Mouse (Mus musculus) hindbrain, postnatal 0 days (tissue): ENCODE measurements around the gene Pcbp2. TPM values are rescaled to one million over a fixed set of nuclear protein-coding genes. Genes with fewer than 3 reads are reported as not detected.

Source experiments
- ATAC-seq: fragments of 200-750 bp; cut with Nextera tagmentation; 2 replicates; pipeline ENCODE4 v1.8.0; 2017; ENCODE audit warnings: mild to moderate bottlenecking, moderate TSS enrichment, moderate library complexity
- DNase-seq: peaks from one replicate; pipeline ENCODE4 v3.0.0-alpha.2; 2015; ENCODE audit warnings: low spot score
- H3K27ac ChIP-seq: fragments of 300-500 bp; sonication (generic); 2 replicates; pipeline ENCODE4 v1.5.1; 2014; ENCODE audit warnings: mild to moderate bottlenecking
- H3K27me3 ChIP-seq: fragments of 300-500 bp; sonication (generic); 2 replicates; pipeline ENCODE4 v1.6.1; 2014; ENCODE audit warnings: low read length, mixed read lengths; ENCODE audit not compliant: insufficient read depth
- H3K36me3 ChIP-seq: fragments of 300-500 bp; sonication (generic); 2 replicates; pipeline ENCODE4 v1.6.1; 2014; ENCODE audit warnings: low read length, mixed read lengths; ENCODE audit not compliant: insufficient read depth
- H3K4me1 ChIP-seq: fragments of 300-500 bp; sonication (generic); 2 replicates; pipeline ENCODE4 v1.6.1; 2014; ENCODE audit warnings: antibody characterized with exemption, low read length, mixed read lengths; ENCODE audit not compliant: insufficient read depth
- H3K4me2 ChIP-seq: fragments of 300-500 bp; sonication (generic); 2 replicates; pipeline ENCODE4 v1.6.1; 2014; ENCODE audit warnings: low read depth, mild to moderate bottlenecking, low read length, moderate library complexity, mixed read lengths
- H3K4me3 ChIP-seq: fragments of 300-500 bp; sonication (generic); 2 replicates; pipeline ENCODE4 v1.5.1; 2014; ENCODE audit warnings: low read length
- H3K9ac ChIP-seq: fragments of 300-500 bp; sonication (generic); replicated peaks from 2 replicates; pipeline ENCODE4 v1.6.1; 2014; ENCODE audit warnings: mild to moderate bottlenecking, low read length, moderate library complexity, mixed read lengths
- H3K9me3 ChIP-seq: fragments of 300-500 bp; sonication (generic); 2 replicates; pipeline ENCODE4 v1.6.1; 2016; ENCODE audit warnings: low read length, mixed read lengths
- CTCF ChIP-seq: IDR thresholded peaks from 2 replicates; pipeline ENCODE4 v1.5.1; 2016; ENCODE audit warnings: antibody characterized with exemption, control low read depth, low read depth
- WGBS: fragments of 180-500 bp; shearing (Covaris S2); extraction: QIAGEN DNeasy Blood & Tissue Kit; methylation state at CpG from one replicate; pipeline ENCODE4 v1.1.7; 2014; 5-methylcytosine and 5-hydroxymethylcytosine counted together
- polyA plus RNA-seq: library from polyadenylated mRNA; unstranded; fragments of >200 nt; fragmentation: Nextera tagmentation; extraction: Ambion mirVana; gene quantifications from 2 replicates; pipeline ENCODE4 v1.2.1, GENCODE M21; 2015
- total RNA-seq: library from RNA; depleted of rRNA; stranded (reverse); fragments of >200 nt; gene quantifications from 2 replicates; pipeline ENCODE4 v1.2.3, GENCODE M21; 2014

Pcbp2 gene
- total and polyA plus RNA-seq, 2 experiments from 2014 or later = 104 to 151 TPM

DNA sequence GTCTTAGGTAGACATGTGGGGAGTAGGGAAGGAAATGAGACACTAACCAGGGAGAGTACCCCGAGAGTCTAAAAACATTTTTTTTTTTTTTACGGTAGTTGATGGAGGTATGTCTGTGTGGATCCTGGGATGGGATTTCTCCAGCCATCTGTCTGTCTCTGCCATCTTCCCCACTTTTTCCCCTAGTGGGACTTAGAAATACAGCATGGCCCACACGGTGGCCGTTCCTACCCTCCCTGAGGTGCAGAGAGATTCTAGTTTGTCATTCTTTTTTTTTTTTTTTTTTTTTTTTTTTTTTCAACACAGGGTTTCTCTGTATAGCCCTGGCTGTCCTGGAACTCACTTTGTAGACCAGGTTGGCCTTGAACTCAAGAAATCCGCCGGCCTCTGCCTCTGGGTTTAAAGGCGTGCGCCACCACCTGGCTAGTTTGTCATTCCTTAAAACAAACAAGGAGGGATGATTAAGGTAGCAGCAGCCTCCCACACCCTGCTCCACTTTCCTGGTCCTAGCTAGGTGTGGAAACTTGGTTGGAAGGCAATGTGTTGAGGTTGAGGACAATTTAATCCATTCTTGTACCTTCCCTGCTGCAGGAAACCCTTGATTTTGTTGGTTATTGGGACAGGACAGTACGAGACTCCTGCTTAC lies 8.8 kb upstream of the Pcbp2 start:
- WGBS = 83% methylated on average over 9 of the region's 9 CpGs
- no peak overlapping the region for H3K9ac ChIP-seq

DNA sequence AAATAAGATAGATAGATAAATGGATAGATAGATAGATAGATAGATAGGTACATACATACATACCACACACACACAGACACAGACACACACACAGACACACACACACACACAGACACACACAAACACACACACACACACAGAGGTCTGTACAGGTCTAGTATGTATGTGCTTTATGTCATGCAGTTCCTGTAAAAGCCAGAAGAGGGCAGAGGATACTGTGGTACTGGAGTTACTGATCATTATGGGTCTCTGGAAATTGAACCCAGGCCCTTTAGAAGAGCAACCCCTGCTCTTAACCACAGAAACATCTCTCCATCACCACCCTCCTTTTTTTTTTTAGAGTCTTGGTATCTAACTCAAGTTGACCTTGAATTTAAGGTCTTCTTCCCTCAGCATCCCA lies 6.7 kb upstream of the Pcbp2 start:
- no peak for DNase-seq
- TF ChIP-seq CTCF = peak; percentile 58

More for the DNA sequence above, 8.8 kb upstream of the Pcbp2 start:
- Histone ChIP-seq H3K4me2 (no peak overlapping the region), H3K27ac (no peak overlapping the region), H3K9me3 (no peaks in the 10 kb centered on the region), H3K36me3 (no peaks in the 10 kb centered on the region; the same call in 1 of the 2 replicates), H3K4me3 (no peak overlapping the region), H3K4me1 (no peaks in the 10 kb centered on the region), H3K27me3 (no peaks in the 10 kb centered on the region)
- DNase-seq = no peak
- TF ChIP-seq CTCF = no peak
- no peak for ATAC-seq

DNA sequence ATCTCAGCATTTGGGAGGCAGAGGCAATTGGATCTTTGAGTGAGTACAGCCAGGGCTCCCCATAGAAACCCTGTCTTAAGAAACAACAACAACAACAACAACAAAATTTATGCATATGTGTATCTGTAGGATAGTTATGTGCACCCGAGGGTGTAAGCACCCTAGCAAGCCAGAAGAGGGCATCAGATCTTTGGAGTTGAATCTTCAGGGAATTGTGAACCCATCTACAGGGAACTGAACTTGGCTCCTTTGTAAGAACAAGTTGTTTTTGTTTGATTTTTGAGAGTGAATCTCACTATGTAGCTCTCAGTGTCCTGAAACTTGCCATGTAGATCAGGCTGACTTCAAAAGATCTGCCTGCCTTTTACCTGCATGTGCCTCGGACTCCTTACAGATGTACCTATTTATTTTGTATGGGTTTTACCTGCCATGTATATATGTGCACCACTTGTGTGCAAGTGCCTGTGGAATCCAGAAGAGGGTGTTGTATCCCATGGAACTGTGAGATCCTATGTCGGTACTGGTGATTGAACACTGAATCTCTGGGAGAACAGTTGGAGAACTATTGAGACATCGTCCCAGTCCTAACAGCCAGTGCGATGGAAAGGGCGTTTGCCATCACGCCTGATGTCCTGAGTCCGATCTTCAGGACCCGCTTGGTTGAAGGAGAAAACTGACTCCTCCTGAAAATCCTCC lies 1.5 kb upstream of the Pcbp2 start:
- no peak for ATAC-seq
- Histone ChIP-seq H3K4me2 (no peak overlapping the region), H3K27ac (no peak overlapping the region), H3K4me1 (peaks cover 6% of the 10 kb centered on the region; the same call in 1 of the 2 replicates), H3K9me3 (peaks cover 2% of the 10 kb centered on the region; the same call in 1 of the 2 replicates), H3K9ac (no peak overlapping the region), H3K4me3 (no peak overlapping the region), H3K36me3 (no peaks in the 10 kb centered on the region), H3K27me3 (no peaks in the 10 kb centered on the region)
- TF ChIP-seq CTCF = no peak
- DNase-seq = no peak
- 95% methylated on average over 9 of the region's 9 CpGs for WGBS

More for the DNA sequence above, 6.7 kb upstream of the Pcbp2 start:
- Histone ChIP-seq H3K4me1 (no peaks in the 10 kb centered on the region), H3K27ac (no peak overlapping the region), H3K9me3 (peaks cover 1% of the 10 kb centered on the region; the same call in 1 of the 2 replicates), H3K4me3 (no peak overlapping the region), H3K36me3 (no peaks in the 10 kb centered on the region; the same call in 1 of the 2 replicates), H3K4me2 (no peak overlapping the region), H3K9ac (no peak overlapping the region), H3K27me3 (no peaks in the 10 kb centered on the region)
- ATAC-seq = no peak

GRCm38 (mm10) chr15:102470605-102471294 lies 411 bp downstream of the Pcbp2 start:
- peaks cover 14% of the 10 kb centered on the region for H3K36me3 ChIP-seq
- peak overlapping the region; percentile 59 for H3K4me2 ChIP-seq
- no peaks in the 10 kb centered on the region for H3K27me3 ChIP-seq
- 0% methylated on average over 35 of the region's 67 CpGs for WGBS
- DNase-seq (peak; percentile 91), ATAC-seq (peak; percentile 69)
- peak overlapping the region; percentile 96 for H3K27ac ChIP-seq
- peak overlapping the region; percentile 88 for H3K4me3 ChIP-seq
- H3K9me3 ChIP-seq = peaks cover 2% of the 10 kb centered on the region; the same call in 1 of the 2 replicates
- 0 out of 2 replicates have a peak, but pooled peaks have one; percentile 1 for TF ChIP-seq CTCF
- H3K9ac ChIP-seq = peak overlapping the region; percentile 88
- H3K4me1 ChIP-seq = peaks cover 6% of the 10 kb centered on the region; the same call in 1 of the 2 replicates

DNA sequence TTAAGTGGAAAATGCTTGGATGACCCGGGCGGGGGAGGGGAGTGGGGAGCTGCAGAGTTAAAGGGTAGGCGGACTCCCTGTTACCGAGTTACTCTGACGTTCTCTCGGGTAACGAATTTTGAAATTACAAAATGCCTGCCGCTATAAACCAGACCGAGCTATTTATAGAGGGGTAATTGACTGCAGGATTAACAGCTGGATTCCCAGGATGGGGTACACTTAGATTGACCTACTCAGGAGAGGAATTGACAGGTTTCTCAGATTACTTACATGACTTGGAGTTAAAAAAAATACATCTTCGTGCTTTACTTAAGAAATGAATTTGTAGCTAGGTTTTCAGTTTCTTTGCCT lies 931 bp downstream of the Pcbp2 start:
- H3K27me3 ChIP-seq = no peaks in the 10 kb centered on the region
- ATAC-seq (no peak; the same call in 1 of the 2 replicates), DNase-seq (no peak)
- H3K4me2 ChIP-seq = peak overlapping the region; percentile 59
- TF ChIP-seq CTCF = no peak
- H3K9ac ChIP-seq = peak overlapping the region; percentile 88
- H3K9me3 ChIP-seq = peaks cover 2% of the 10 kb centered on the region; the same call in 1 of the 2 replicates
- peaks cover 19% of the 10 kb centered on the region for H3K36me3 ChIP-seq
- peak overlapping the region; percentile 96; the same call in 1 of the 2 replicates for H3K27ac ChIP-seq
- peaks cover 6% of the 10 kb centered on the region; the same call in 1 of the 2 replicates for H3K4me1 ChIP-seq
- H3K4me3 ChIP-seq = peak overlapping the region; percentile 88
- WGBS = under 1% methylated on average over 10 of the region's 10 CpGs

GRCm38 (mm10) chr15:102471727-102472126 lies 1.4 kb downstream of the Pcbp2 start:
- Histone ChIP-seq H3K4me2 (peak overlapping the region; percentile 59), H3K4me1 (peaks cover 6% of the 10 kb centered on the region; the same call in 1 of the 2 replicates), H3K27ac (no peak overlapping the region), H3K27me3 (no peaks in the 10 kb centered on the region), H3K36me3 (peaks cover 23% of the 10 kb centered on the region), H3K9me3 (peaks cover 2% of the 10 kb centered on the region; the same call in 1 of the 2 replicates), H3K9ac (peak overlapping the region; percentile 88), H3K4me3 (peak overlapping the region; percentile 88)
- DNase-seq = no peak
- ATAC-seq = no peak
- no peak for TF ChIP-seq CTCF
